Mouse (Mus musculus) hematopoietic stem cell, adult 5-6 weeks (primary cell): ENCODE data around the gene Col6a6. TPM values are rescaled to one million over a fixed set of nuclear protein-coding genes. Genes with fewer than 3 reads are reported as not detected.

Experiments
- ATAC-seq, 2 experiments: fragments of 125-278 bp in 1 of 2; replicated peaks in 1 of 2; 2 replicates each; pipeline ENCODE4 v1.8.0; 2016 to 2017; ENCODE audit warnings: inconsistent platforms in 2 of 2, mild to moderate bottlenecking in 2 of 2, moderate number of reproducible peaks in 2 of 2, low read depth in 1 of 2, moderate TSS enrichment in 1 of 2; ENCODE audit not compliant: low FRiP score in 2 of 2, poor library complexity in 2 of 2, severe bottlenecking in 2 of 2, insufficient read depth in 1 of 2, low TSS enrichment in 1 of 2
- total RNA-seq: library from RNA; stranded (forward); fragments of 172-1452, 232-1000 nt; gene quantifications from 2 replicates; pipeline ENCODE4 v1.2.3, GENCODE M21; 2017

Col6a6 gene
- total RNA-seq, 1 experiment from 2014 or later: not detected

- no peak for ATAC-seq
Observed at GRCm38 (mm10) chr9:105764127-105764526, 63.8 kb downstream of the Col6a6 start.

GRCm38 (mm10) chr9:105763625-105764024 lies 64.3 kb downstream of the Col6a6 start:
- no peak for ATAC-seq

GRCm38 (mm10) chr9:105762274-105762673 lies 65.7 kb downstream of the Col6a6 start:
- no peak for ATAC-seq

GRCm38 (mm10) chr9:105758861-105759260 lies 69.1 kb downstream of the Col6a6 start:
- no peak for ATAC-seq

- ATAC-seq: no peak
Observed at GRCm38 (mm10) chr9:105758173-105758765, 69.7 kb downstream of the Col6a6 start.

- no peak for ATAC-seq
Observed at GRCm38 (mm10) chr9:105754256-105754655, 73.7 kb downstream of the Col6a6 start.

GRCm38 (mm10) chr9:105745861-105746260 lies 82.1 kb downstream of the Col6a6 start:
- no peak for ATAC-seq

- no peak for ATAC-seq
Observed at GRCm38 (mm10) chr9:105740413-105740812, 87.5 kb downstream of the Col6a6 start.

- no peak for ATAC-seq
Observed at GRCm38 (mm10) chr9:105739446-105739845, 88.5 kb downstream of the Col6a6 start.

- no peak for ATAC-seq
Observed at GRCm38 (mm10) chr9:105737448-105737847, 90.5 kb downstream of the Col6a6 start.

GRCm38 (mm10) chr9:105735195-105735594 lies 92.8 kb downstream of the Col6a6 start:
- ATAC-seq: no peak

GRCm38 (mm10) chr9:105734651-105735050 lies 93.3 kb downstream of the Col6a6 start:
- no peak for ATAC-seq

- no peak for ATAC-seq
Observed at GRCm38 (mm10) chr9:105731976-105732375, 96.0 kb downstream of the Col6a6 start.

GRCm38 (mm10) chr9:105720430-105720829 lies 107.5 kb downstream of the Col6a6 start:
- ATAC-seq: no peak

- no peak for ATAC-seq
Observed at GRCm38 (mm10) chr9:105719851-105720395, 108.0 kb downstream of the Col6a6 start.

GRCm38 (mm10) chr9:105719367-105719766 lies 108.6 kb downstream of the Col6a6 start:
- no peak for ATAC-seq

- ATAC-seq: no peak
Observed at GRCm38 (mm10) chr9:105712049-105712448, 115.9 kb downstream of the Col6a6 start.

GRCm38 (mm10) chr9:105705011-105705410 lies 122.9 kb downstream of the Col6a6 start:
- ATAC-seq: no peak

- ATAC-seq: no peak
Observed at GRCm38 (mm10) chr9:105704226-105704932, 123.6 kb downstream of the Col6a6 start.
